9 mouse cellular contexts compared by ENCODE assay signal in the genomic region with DNA sequence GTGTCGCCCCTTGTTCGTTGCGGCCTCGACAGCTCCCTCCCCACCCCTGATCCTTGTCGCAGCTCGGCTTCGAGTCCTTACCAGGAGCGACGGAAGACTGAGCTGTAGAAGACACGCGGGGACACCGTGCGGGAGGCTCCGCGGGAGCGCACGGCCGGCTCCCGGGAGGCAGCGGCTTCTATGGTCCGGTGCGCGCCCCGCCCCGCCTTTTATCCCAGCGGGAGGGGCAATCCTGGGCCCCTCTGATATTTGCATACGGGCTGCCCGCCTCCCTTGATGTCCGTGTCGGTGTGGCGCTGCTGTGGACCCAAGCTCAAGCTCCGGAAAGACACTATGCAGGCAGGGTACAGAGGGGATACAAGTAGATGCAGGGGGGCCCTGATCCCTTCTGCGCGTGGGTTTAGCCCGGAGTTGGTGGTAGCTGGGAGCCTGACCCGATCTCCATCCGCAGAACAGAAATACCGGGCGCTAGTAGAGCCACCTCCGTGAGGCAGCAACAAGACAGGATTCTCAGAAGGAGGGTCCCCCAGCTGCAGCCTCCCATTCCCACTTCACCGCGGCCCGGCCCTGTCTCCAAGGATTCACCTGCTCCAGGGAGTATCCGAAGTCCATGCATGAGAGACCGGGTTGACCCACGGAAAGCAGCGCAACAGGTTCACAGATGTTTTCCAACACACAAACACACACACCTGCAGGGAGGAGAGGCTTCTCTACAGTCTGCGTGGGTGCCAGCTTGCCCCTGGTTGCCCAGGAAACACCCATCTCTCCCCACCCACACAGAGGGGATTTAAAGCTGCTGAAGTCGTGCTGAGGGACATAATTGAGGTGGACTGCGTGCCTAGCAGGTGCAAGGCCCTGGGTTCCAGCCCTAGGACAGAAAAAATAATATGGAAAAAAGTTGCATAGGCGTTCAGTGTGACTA. TPM values are rescaled to one million over a fixed set of nuclear protein-coding genes. Genes with fewer than 3 reads are reported as not detected.
DNase-seq lines count a peak whose midpoint lies in the region; TF ChIP-seq lines count a peak whose summit lies in the region.
"Had no signal": no experiment of that assay in that cellular context is flagged by ENCODE, and none has a peak within 500 bp of the region (broad histone marks: within the 10 kb centered on the region; RNA-seq: fewer than 3 reads in every experiment).

No protein-coding gene starts in this region.

- DNase-seq in gastrocnemius, postnatal 10 days = peak; percentile 6
- DNase-seq in gastrocnemius, postnatal 14 days = no peak
- DNase-seq in ES-CJ7 (ENCODE audit: low read depth, low spot score) = peak; percentile 7
- DNase-seq in kidney, adult 18-20 months = peak; percentile 67
- DNase-seq in lung, adult 18-20 months = peak; percentile 75 to 82
- peak; percentile 34 for DNase-seq in retina, postnatal 1 day
- DNase-seq in cerebellum, adult 18-20 months = no peak

- peak overlapping the region; percentile 15 for H3K4me3 ChIP-seq in embryonic fibroblast, embryonic 13.5 days (ENCODE audit: insufficient read depth, low read length)

- no peak for TF ChIP-seq CTCF in embryonic fibroblast, embryonic 13.5 days (IDR thresholded peaks at IDR 0.05; ENCODE audit: borderline replicate concordance, insufficient read depth, low read length)

- TF ChIP-seq POLR2A in embryonic fibroblast, embryonic 13.5 days (IDR thresholded peaks at IDR 0.05; ENCODE audit: low read depth, low read length) = no peak

- H3K4me1 ChIP-seq in embryonic fibroblast, embryonic 13.5 days (ENCODE audit: control insufficient read depth, insufficient read depth, low read length) = no peaks in the 10 kb centered on the region

- no peak overlapping the region for H3K27ac ChIP-seq in embryonic fibroblast, embryonic 13.5 days (ENCODE audit: insufficient read depth, low read length)

- intact Hi-C loops in gastrocnemius, postnatal 14 days (cut with DNase I; ENCODE audit: low total_unique reads) = no loop called here

RNA-seq across cellular contexts. Expression of a gene that starts 4.3 kb away (rescaled TPM):
- total RNA-seq in gastrocnemius, postnatal 10 days (2021) = not detected
- not detected for total RNA-seq in gastrocnemius, postnatal 14 days (2021)
- polyA plus RNA-seq in embryonic fibroblast, embryonic 13.5 days (2011; ENCODE audit: insufficient read length, low read depth, missing spikeins) = not detected in 2 replicates
- total RNA-seq: MEL had no signal

RNA-seq across cellular contexts. Expression of a gene that starts 23.4 kb away (rescaled TPM):
- 1 to 10 TPM; 7.6 to 9.6 TPM for total RNA-seq in gastrocnemius, postnatal 10 days (2021)
- total RNA-seq in gastrocnemius, postnatal 14 days (2021) = 1 to 10 TPM; 6.6 to 9.3 TPM
- 25.5 and 27.6 TPM in 2 replicates for polyA plus RNA-seq in embryonic fibroblast, embryonic 13.5 days (2011; ENCODE audit: insufficient read length, low read depth, missing spikeins)

RNA-seq across cellular contexts. Expression of a gene that starts 58.5 kb away (rescaled TPM):
- total RNA-seq in gastrocnemius, postnatal 10 days (2021) = 10 to 100 TPM; 78.9 to 89.6 TPM
- 10 to 100 TPM; 55.3 to 68.7 TPM for total RNA-seq in gastrocnemius, postnatal 14 days (2021)
- polyA plus RNA-seq in embryonic fibroblast, embryonic 13.5 days (2011; ENCODE audit: insufficient read length, low read depth, missing spikeins) = 372 and 380 TPM in 2 replicates

Comparison
In these comparisons a context has a peak if more than half of its experiments do, and no peak if none do; other contexts are left out.
1. DNase-seq: peak in gastrocnemius, postnatal 10 days (single experiment), ES-CJ7 (single experiment), kidney, adult 18-20 months (single experiment), lung, adult 18-20 months (2 of 2) and retina, postnatal 1 day (single experiment); none in gastrocnemius, postnatal 14 days (single experiment) and cerebellum, adult 18-20 months (0 of 2).